Mouse (Mus musculus): ENCODE measurements around the gene Pigx. TPM values are rescaled to one million over a fixed set of nuclear protein-coding genes. Genes with fewer than 3 reads are reported as not detected.

Pigx gene
- polyA plus RNA-seq, 1 experiment, result 30.3 TPM

DNA sequence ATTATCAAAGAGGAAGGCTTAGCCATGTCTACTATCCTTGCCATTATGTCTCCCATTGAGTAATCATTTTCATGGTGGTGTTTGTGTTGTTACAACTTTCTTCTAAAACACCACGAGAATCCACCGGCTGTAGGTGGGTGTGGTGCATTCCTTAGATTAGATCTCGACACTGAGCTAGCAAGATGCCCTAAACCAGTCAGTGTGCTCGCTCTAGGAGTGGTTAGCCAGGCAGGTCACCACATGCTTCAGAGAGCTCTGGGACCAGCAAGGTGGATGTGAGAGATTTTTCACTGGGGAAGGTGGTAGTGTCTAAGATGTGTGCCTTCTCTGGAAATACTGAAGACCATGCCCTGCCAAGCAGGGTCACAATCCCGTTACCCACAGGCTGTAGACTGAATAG, 16.6 kb upstream of the Pigx start:
- no peak for TF ChIP-seq CTCF (IDR thresholded peaks at IDR 0.05; ENCODE audit: borderline replicate concordance, insufficient read depth, low read depth, low read length)
- TF ChIP-seq POLR2A (IDR thresholded peaks at IDR 0.05; ENCODE audit: borderline replicate concordance, insufficient read depth, low read length), result no peak
- no peak for DNase-seq
- Histone ChIP-seq H3K27ac (ENCODE audit: insufficient read depth, low read length) (no peak overlapping the region), H3K27me3 (ENCODE audit: control insufficient read depth, insufficient read depth, low read length) (no peaks in the 10 kb centered on the region), H3K4me1 (ENCODE audit: control insufficient read depth, insufficient read depth, low read length) (no peaks in the 10 kb centered on the region), H3K4me3 (replicated peaks; ENCODE audit: insufficient read depth, low read depth, low read length) (no peak overlapping the region)
- WGBS, result 66% methylated on average over 5 of the region's 5 CpGs

DNA sequence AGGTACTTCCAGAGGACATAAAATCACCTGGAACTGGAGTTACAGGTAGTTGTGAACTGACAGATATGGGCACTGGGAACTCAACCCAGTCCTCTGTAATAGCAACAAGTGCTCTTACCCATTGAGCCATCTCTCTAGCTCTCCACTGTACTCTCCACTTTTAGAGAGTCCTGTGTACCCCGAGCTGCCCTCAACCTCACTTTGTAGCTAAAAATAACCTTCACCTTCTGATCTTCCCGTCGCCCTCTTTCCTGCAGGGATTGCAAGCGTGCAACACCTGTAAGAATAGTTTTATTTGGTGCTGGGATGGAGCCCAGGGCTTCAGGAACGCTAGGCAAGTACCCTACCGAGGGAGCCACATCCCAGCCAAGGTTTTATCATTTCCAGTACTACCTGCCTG, 16.2 kb upstream of the Pigx start:
- WGBS, result 59% methylated on average over 6 of the region's 6 CpGs
- H3K27me3 ChIP-seq (ENCODE audit: control insufficient read depth, insufficient read depth, low read length), result no peaks in the 10 kb centered on the region
- H3K27ac ChIP-seq (ENCODE audit: insufficient read depth, low read length), result no peak overlapping the region
- H3K4me3 ChIP-seq (replicated peaks; ENCODE audit: insufficient read depth, low read depth, low read length), result no peak overlapping the region
- no peaks in the 10 kb centered on the region for H3K4me1 ChIP-seq (ENCODE audit: control insufficient read depth, insufficient read depth, low read length)
- no peak for DNase-seq
- no peak for TF ChIP-seq CTCF (IDR thresholded peaks at IDR 0.05; ENCODE audit: borderline replicate concordance, insufficient read depth, low read depth, low read length)
- TF ChIP-seq POLR2A (IDR thresholded peaks at IDR 0.05; ENCODE audit: borderline replicate concordance, insufficient read depth, low read length), result no peak

DNA sequence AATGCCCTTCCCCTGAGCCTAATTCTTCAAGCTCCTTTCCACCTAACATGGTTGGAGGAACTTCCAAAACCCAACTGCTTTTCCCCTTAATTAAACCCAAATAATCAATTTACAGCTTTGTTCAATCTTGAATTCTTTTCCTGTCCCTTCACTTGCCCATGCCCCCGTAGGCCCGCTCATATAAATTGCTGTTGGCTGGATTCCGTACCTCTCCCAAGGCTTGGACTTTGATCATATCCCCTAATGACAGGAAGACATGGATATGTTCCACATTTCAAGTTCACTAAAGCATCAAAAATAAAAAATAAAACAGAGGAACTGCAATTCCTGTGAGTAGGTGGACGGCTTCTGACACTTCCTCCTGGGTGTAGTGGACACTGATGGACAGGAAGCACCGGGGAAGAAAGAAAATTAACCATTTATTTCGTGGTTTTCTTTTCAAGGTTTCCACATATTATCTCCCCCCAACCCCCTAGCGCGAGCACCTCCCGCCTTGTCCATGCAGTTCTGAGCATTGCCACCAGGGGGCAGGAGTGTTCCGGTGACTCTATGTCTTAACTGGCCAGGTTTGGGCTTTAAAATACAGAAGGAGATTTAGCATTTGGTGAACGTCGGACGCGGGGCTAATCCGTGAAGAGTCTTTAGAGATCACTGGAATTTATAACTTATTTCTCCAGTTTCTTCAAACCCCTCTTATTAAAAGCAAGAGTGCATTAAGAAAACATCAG, 15.6 kb upstream of the Pigx start:
- H3K27ac ChIP-seq (ENCODE audit: insufficient read depth, low read length), result no peak overlapping the region
- 19% methylated on average over 15 of the region's 15 CpGs for WGBS
- TF ChIP-seq POLR2A (IDR thresholded peaks at IDR 0.05; ENCODE audit: borderline replicate concordance, insufficient read depth, low read length) (no peak), CTCF (IDR thresholded peaks at IDR 0.05; ENCODE audit: borderline replicate concordance, insufficient read depth, low read depth, low read length) (peak; percentile 90)
- no peak overlapping the region for H3K4me3 ChIP-seq (replicated peaks; ENCODE audit: insufficient read depth, low read depth, low read length)
- no peaks in the 10 kb centered on the region for H3K4me1 ChIP-seq (ENCODE audit: control insufficient read depth, insufficient read depth, low read length)
- DNase-seq, result peak; percentile 71 to 88
- H3K27me3 ChIP-seq (ENCODE audit: control insufficient read depth, insufficient read depth, low read length), result no peaks in the 10 kb centered on the region

GRCm38 (mm10) chr16:32114406-32114805, 14.9 kb upstream of the Pigx start:
- Histone ChIP-seq H3K27ac (ENCODE audit: insufficient read depth, low read length) (no peak overlapping the region), H3K4me3 (replicated peaks; ENCODE audit: insufficient read depth, low read depth, low read length) (no peak overlapping the region), H3K27me3 (ENCODE audit: control insufficient read depth, insufficient read depth, low read length) (no peaks in the 10 kb centered on the region), H3K4me1 (ENCODE audit: control insufficient read depth, insufficient read depth, low read length) (no peaks in the 10 kb centered on the region)
- DNase-seq, result no peak
- 90% methylated on average over 10 of the region's 10 CpGs for WGBS
- TF ChIP-seq POLR2A (IDR thresholded peaks at IDR 0.05; ENCODE audit: borderline replicate concordance, insufficient read depth, low read length) (no peak), CTCF (IDR thresholded peaks at IDR 0.05; ENCODE audit: borderline replicate concordance, insufficient read depth, low read depth, low read length) (no peak)

- WGBS, result 56% methylated on average over 23 of the region's 23 CpGs
- Histone ChIP-seq H3K27me3 (ENCODE audit: control insufficient read depth, insufficient read depth, low read length) (no peaks in the 10 kb centered on the region), H3K27ac (ENCODE audit: insufficient read depth, low read length) (no peak overlapping the region), H3K4me1 (ENCODE audit: control insufficient read depth, insufficient read depth, low read length) (no peaks in the 10 kb centered on the region), H3K4me3 (replicated peaks; ENCODE audit: insufficient read depth, low read depth, low read length) (no peak overlapping the region)
- DNase-seq, result peak in 1 of 2 experiments; percentile 11
- TF ChIP-seq POLR2A (IDR thresholded peaks at IDR 0.05; ENCODE audit: borderline replicate concordance, insufficient read depth, low read length), result no peak
Measured at GRCm38 (mm10) chr16:32113541-32114218, 14.1 kb upstream of the Pigx start.

DNA sequence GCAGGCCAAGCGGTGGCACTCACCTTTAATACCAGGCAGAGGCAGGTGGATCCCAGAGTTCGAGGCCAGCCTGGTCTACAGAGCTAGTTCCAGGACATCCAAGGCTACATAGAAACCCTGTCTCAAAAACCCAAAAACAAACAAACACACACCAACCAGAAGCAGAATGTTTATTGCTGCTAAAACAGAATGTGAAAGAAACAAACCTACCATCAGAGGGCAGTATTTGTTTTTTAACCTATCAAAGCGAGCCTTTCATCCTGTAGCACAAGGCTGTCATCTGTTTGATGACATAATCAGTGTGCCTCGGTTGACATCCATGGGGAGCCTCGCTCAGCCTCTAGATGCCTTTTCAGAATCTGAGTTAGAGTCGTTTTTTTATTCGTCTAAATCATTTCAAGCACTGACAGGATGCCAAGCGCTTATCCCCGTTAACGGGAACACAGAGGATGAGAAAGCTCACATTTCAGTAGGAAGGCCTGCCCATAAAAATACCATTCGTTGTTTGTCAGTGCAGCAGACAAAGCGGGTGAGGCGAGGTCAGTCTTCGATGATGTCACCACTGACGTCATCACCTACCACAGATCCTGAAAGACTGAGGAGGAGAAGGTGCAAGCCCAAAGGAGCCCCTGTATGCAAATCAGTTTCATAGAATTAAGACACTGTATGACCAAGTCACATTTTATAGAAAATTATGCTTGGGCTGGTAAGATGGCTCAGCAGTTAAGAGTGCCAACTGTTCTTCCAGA, 11.6 kb upstream of the Pigx start:
- H3K4me3 ChIP-seq (replicated peaks; ENCODE audit: insufficient read depth, low read depth, low read length), result no peak overlapping the region
- peak in 1 of 2 experiments; percentile 23 for DNase-seq
- 61% methylated on average over 15 of the region's 15 CpGs for WGBS
- H3K27me3 ChIP-seq (ENCODE audit: control insufficient read depth, insufficient read depth, low read length), result no peaks in the 10 kb centered on the region
- no peaks in the 10 kb centered on the region for H3K4me1 ChIP-seq (ENCODE audit: control insufficient read depth, insufficient read depth, low read length)
- TF ChIP-seq CTCF (IDR thresholded peaks at IDR 0.05; ENCODE audit: borderline replicate concordance, insufficient read depth, low read depth, low read length), result no peak
- TF ChIP-seq POLR2A (IDR thresholded peaks at IDR 0.05; ENCODE audit: borderline replicate concordance, insufficient read depth, low read length), result no peak
- no peak overlapping the region for H3K27ac ChIP-seq (ENCODE audit: insufficient read depth, low read length)

DNA sequence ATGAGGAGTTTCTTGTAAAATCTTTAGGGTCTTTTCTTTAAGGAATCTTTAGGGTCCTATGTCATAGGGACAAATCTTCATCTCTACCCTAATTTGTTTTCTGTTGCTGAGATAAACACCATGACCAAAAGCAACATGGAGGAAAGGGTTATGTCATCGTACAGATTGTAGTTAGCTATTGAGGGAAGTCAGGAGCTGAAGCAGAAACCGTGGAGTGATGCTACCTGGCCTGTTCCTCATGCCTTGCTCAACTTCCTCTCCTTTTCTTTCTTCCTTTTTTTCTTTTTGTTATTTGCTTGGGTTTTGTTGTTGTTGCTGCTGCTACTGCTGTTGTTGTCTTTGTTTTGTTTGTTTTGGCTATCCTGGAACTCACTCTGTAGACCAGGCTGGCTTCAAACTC, 9.0 kb upstream of the Pigx start:
- no peaks in the 10 kb centered on the region for H3K27me3 ChIP-seq (ENCODE audit: control insufficient read depth, insufficient read depth, low read length)
- H3K4me3 ChIP-seq (replicated peaks; ENCODE audit: insufficient read depth, low read depth, low read length), result no peak overlapping the region
- WGBS, result 89% methylated on average over 2 of the region's 2 CpGs
- no peak overlapping the region for H3K27ac ChIP-seq (ENCODE audit: insufficient read depth, low read length)
- TF ChIP-seq POLR2A (IDR thresholded peaks at IDR 0.05; ENCODE audit: borderline replicate concordance, insufficient read depth, low read length), result no peak
- TF ChIP-seq CTCF (IDR thresholded peaks at IDR 0.05; ENCODE audit: borderline replicate concordance, insufficient read depth, low read depth, low read length), result no peak
- no peak for DNase-seq
- H3K4me1 ChIP-seq (ENCODE audit: control insufficient read depth, insufficient read depth, low read length), result no peaks in the 10 kb centered on the region

Data from cerebellum, adult 2 months (tissue).